Mouse (Mus musculus): Measurements from ENCODE around the gene Mapk8ip1. TPM values are rescaled to one million over a fixed set of nuclear protein-coding genes. Genes with fewer than 3 reads are reported as not detected.

Mapk8ip1 gene
- total and polyA plus RNA-seq, 3 experiments = 0.05 to 0.22 TPM; not detected in 1

GRCm38 (mm10) chr2:92397436-92397835, 3.6 kb downstream of the Mapk8ip1 start:
- ATAC-seq (ENCODE audit: extremely low read depth, insufficient number of reproducible peaks, low FRiP score, poor library complexity, severe bottlenecking) (no peak), DNase-seq (ENCODE audit: low spot score) (no peak)
- Histone ChIP-seq H3K4me3 (ENCODE audit: low read depth, low read length) (no peak overlapping the region), H3K9me3 (replicated peaks) (peaks cover 14% of the 10 kb centered on the region), H3K27me3 (ENCODE audit: insufficient read depth, low read length) (peaks cover 60% of the 10 kb centered on the region), H3K36me3 (replicated peaks) (peaks cover 4% of the 10 kb centered on the region), H3K4me1 (ENCODE audit: insufficient read depth, low read depth, low read length) (peaks cover 4% of the 10 kb centered on the region)
- TF ChIP-seq CTCF (IDR thresholded peaks at IDR 0.05; ENCODE audit: low read depth, low read length) (no peak), TAL1 (conservative IDR thresholded peaks at IDR 0.05; ENCODE audit: low read depth, low read length) (no peak), GATA1 (IDR thresholded peaks at IDR 0.05; ENCODE audit: borderline replicate concordance, low read length) (no peak)

GRCm38 (mm10) chr2:92395535-92395934, 5.5 kb downstream of the Mapk8ip1 start:
- Histone ChIP-seq H3K9me3 (replicated peaks) (peaks cover 4% of the 10 kb centered on the region), H3K36me3 (replicated peaks) (no peaks in the 10 kb centered on the region), H3K4me1 (ENCODE audit: insufficient read depth, low read depth, low read length) (peaks cover 4% of the 10 kb centered on the region), H3K27me3 (ENCODE audit: insufficient read depth, low read length) (peaks cover 77% of the 10 kb centered on the region), H3K4me3 (ENCODE audit: low read depth, low read length) (no peak overlapping the region)
- no peak for DNase-seq (ENCODE audit: low spot score)
- TF ChIP-seq CTCF (IDR thresholded peaks at IDR 0.05; ENCODE audit: low read depth, low read length) = no peak
- no peak for TF ChIP-seq GATA2 (IDR thresholded peaks at IDR 0.05; ENCODE audit: borderline replicate concordance, low read depth, low read length)
- no peak for TF ChIP-seq POLR2AphosphoS5 (IDR thresholded peaks at IDR 0.05; ENCODE audit: insufficient replicate concordance, low read depth, low read length)
- TF ChIP-seq TAL1 (conservative IDR thresholded peaks at IDR 0.05; ENCODE audit: low read depth, low read length) = no peak
- no peak for TF ChIP-seq GATA1 (IDR thresholded peaks at IDR 0.05; ENCODE audit: borderline replicate concordance, low read length)
- no peak for ATAC-seq (ENCODE audit: extremely low read depth, insufficient number of reproducible peaks, low FRiP score, poor library complexity, severe bottlenecking)

GRCm38 (mm10) chr2:92392318-92393264, 8.5 kb downstream of the Mapk8ip1 start:
- H3K4me3 ChIP-seq (ENCODE audit: low read depth, low read length) = no peak overlapping the region
- no peaks in the 10 kb centered on the region for H3K36me3 ChIP-seq (replicated peaks)
- ATAC-seq (ENCODE audit: extremely low read depth, insufficient number of reproducible peaks, low FRiP score, poor library complexity, severe bottlenecking) = no peak
- H3K9me3 ChIP-seq (replicated peaks) = no peaks in the 10 kb centered on the region
- TF ChIP-seq GATA1 (IDR thresholded peaks at IDR 0.05; ENCODE audit: borderline replicate concordance, low read length) (no peak), GATA2 (IDR thresholded peaks at IDR 0.05; ENCODE audit: borderline replicate concordance, low read depth, low read length) (no peak), CTCF (IDR thresholded peaks at IDR 0.05; ENCODE audit: low read depth, low read length) (no peak), TAL1 (conservative IDR thresholded peaks at IDR 0.05; ENCODE audit: low read depth, low read length) (no peak), POLR2AphosphoS5 (IDR thresholded peaks at IDR 0.05; ENCODE audit: insufficient replicate concordance, low read depth, low read length) (no peak)
- DNase-seq (ENCODE audit: low spot score) = no peak
- peaks cover 14% of the 10 kb centered on the region for H3K4me1 ChIP-seq (ENCODE audit: insufficient read depth, low read depth, low read length)
- peaks cover 98% of the 10 kb centered on the region for H3K27me3 ChIP-seq (ENCODE audit: insufficient read depth, low read length)

GRCm38 (mm10) chr2:92391703-92392317, 9.3 kb downstream of the Mapk8ip1 start:
- Histone ChIP-seq H3K36me3 (replicated peaks) (no peaks in the 10 kb centered on the region), H3K4me3 (ENCODE audit: low read depth, low read length) (no peak overlapping the region), H3K27me3 (ENCODE audit: insufficient read depth, low read length) (peaks cover 99% of the 10 kb centered on the region), H3K9me3 (replicated peaks) (no peaks in the 10 kb centered on the region), H3K4me1 (ENCODE audit: insufficient read depth, low read depth, low read length) (peaks cover 14% of the 10 kb centered on the region)
- TF ChIP-seq GATA1 (IDR thresholded peaks at IDR 0.05; ENCODE audit: borderline replicate concordance, low read length) = no peak
- TF ChIP-seq GATA2 (IDR thresholded peaks at IDR 0.05; ENCODE audit: borderline replicate concordance, low read depth, low read length) = no peak
- no peak for TF ChIP-seq CTCF (IDR thresholded peaks at IDR 0.05; ENCODE audit: low read depth, low read length)
- TF ChIP-seq POLR2AphosphoS5 (IDR thresholded peaks at IDR 0.05; ENCODE audit: insufficient replicate concordance, low read depth, low read length) = no peak
- TF ChIP-seq TAL1 (conservative IDR thresholded peaks at IDR 0.05; ENCODE audit: low read depth, low read length) = no peak
- no peak for DNase-seq (ENCODE audit: low spot score)
- ATAC-seq (ENCODE audit: extremely low read depth, insufficient number of reproducible peaks, low FRiP score, poor library complexity, severe bottlenecking) = no peak

DNA sequence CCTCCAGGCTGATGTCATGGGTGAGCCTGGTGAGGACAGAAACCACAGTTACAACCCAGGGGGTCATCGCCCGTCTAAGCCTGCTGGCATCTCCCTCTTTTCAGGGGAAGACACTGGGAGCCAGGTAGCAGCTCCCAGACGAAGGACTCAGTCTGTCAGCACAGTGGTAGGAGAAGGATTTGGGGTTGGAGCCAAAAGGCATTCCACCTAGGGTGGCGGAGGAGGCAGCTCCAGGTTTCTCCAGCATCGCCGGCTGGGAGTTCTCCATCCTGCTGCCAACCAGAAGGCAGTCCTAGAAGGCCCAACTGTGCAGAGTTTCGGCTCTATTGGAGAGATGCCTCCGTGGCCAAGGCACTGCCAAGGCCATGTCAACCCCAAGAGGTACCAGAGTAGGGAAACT, 9.9 kb downstream of the Mapk8ip1 start:
- H3K36me3 ChIP-seq (replicated peaks) = no peaks in the 10 kb centered on the region
- H3K4me1 ChIP-seq (ENCODE audit: insufficient read depth, low read depth, low read length) = peaks cover 16% of the 10 kb centered on the region
- H3K9me3 ChIP-seq (replicated peaks) = no peaks in the 10 kb centered on the region
- ATAC-seq (ENCODE audit: extremely low read depth, insufficient number of reproducible peaks, low FRiP score, poor library complexity, severe bottlenecking) = no peak
- peaks cover 99% of the 10 kb centered on the region for H3K27me3 ChIP-seq (ENCODE audit: insufficient read depth, low read length)
- no peak overlapping the region for H3K4me3 ChIP-seq (ENCODE audit: low read depth, low read length)
- no peak for DNase-seq (ENCODE audit: low spot score)
- TF ChIP-seq GATA2 (IDR thresholded peaks at IDR 0.05; ENCODE audit: borderline replicate concordance, low read depth, low read length) (no peak), TAL1 (conservative IDR thresholded peaks at IDR 0.05; ENCODE audit: low read depth, low read length) (no peak), CTCF (IDR thresholded peaks at IDR 0.05; ENCODE audit: low read depth, low read length) (no peak), POLR2AphosphoS5 (IDR thresholded peaks at IDR 0.05; ENCODE audit: insufficient replicate concordance, low read depth, low read length) (no peak)

DNA sequence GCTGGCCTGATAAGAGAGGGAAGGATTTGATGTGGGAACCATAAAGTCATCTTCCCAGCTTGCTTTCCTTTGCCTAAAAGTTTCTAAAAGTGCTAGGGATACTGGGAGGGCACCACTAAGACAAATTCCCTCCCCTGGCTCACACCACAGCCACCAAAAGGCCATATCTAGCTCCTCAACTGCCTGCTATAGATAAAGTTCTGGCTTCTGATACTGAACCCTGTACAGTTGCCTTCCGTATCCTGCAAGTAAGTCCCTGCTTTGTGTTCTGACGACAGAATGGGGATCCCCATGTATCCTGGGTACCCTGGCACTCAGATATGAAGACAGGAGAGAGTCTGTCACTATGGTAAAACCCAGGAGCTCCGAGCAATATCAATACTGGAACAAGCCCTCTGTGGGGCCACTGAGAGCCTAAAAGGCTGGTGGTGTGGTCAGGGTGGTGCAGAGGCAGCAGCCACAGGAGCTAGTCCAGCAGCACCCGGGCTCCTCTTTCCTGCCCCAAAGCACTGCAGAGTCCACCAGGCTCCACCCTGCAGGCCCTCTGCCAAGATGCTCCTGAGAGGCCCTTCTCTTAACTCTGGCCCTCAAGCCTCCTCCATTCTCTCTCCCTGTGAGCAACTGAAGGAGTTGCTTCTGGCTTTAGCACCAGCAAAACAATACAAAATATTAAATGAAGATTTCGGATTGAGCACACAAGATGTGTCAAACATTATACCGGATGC, 10.7 kb downstream of the Mapk8ip1 start:
- Histone ChIP-seq H3K36me3 (replicated peaks) (no peaks in the 10 kb centered on the region), H3K4me3 (ENCODE audit: low read depth, low read length) (no peak overlapping the region), H3K27me3 (ENCODE audit: insufficient read depth, low read length) (peaks cover 99% of the 10 kb centered on the region), H3K9me3 (replicated peaks) (no peaks in the 10 kb centered on the region), H3K4me1 (ENCODE audit: insufficient read depth, low read depth, low read length) (peaks cover 16% of the 10 kb centered on the region)
- DNase-seq (ENCODE audit: low spot score) (no peak), ATAC-seq (ENCODE audit: extremely low read depth, insufficient number of reproducible peaks, low FRiP score, poor library complexity, severe bottlenecking) (no peak)
- TF ChIP-seq GATA2 (IDR thresholded peaks at IDR 0.05; ENCODE audit: borderline replicate concordance, low read depth, low read length) = no peak
- no peak for TF ChIP-seq GATA1 (IDR thresholded peaks at IDR 0.05; ENCODE audit: borderline replicate concordance, low read length)
- TF ChIP-seq POLR2AphosphoS5 (IDR thresholded peaks at IDR 0.05; ENCODE audit: insufficient replicate concordance, low read depth, low read length) = no peak
- no peak for TF ChIP-seq TAL1 (conservative IDR thresholded peaks at IDR 0.05; ENCODE audit: low read depth, low read length)
- no peak for TF ChIP-seq CTCF (IDR thresholded peaks at IDR 0.05; ENCODE audit: low read depth, low read length)
